Mouse (Mus musculus): ENCODE measurements at regions not wholly inside any gene's neighbourhood (a gene's known extent, or its start where the extent isn't known, plus 50 kb on each side); places are given as distances from the start of the nearest gene placed in this dataset.

DNA sequence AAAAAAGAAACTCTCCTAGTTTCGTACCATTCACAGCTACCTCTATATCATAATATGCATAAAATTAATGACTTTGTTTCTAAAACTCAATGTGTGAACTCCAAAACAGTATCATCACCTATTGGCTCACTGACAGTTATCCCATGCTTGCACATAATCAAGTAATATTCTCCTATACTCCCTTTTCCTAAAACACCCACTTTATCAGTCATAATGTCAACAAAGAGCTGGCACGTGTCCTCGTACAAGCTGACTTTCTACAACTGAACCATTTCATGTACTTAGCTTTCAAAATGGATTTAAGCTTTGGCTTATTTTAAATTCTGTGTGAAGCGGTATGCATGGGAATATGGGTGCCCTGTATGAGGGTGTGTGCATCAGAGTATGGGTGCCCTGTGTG lies 58.0 kb upstream of the Golim4 start:
- DNase-seq (ENCODE audit: low read depth) = no peak

GRCm38 (mm10) chr3:76008564-76009183 lies 51.9 kb upstream of the Golim4 start:
- DNase-seq (ENCODE audit: low read depth) = peak; percentile 35

Data from induced T-regulatory cell, adult 2 months (primary cell).